Mouse (Mus musculus): ENCODE results near the gene F5. TPM values are rescaled to one million over a fixed set of nuclear protein-coding genes. Genes with fewer than 3 reads are reported as not detected.

F5 gene
- polyA plus RNA-seq, 1 experiment, result 0.35 TPM

DNA sequence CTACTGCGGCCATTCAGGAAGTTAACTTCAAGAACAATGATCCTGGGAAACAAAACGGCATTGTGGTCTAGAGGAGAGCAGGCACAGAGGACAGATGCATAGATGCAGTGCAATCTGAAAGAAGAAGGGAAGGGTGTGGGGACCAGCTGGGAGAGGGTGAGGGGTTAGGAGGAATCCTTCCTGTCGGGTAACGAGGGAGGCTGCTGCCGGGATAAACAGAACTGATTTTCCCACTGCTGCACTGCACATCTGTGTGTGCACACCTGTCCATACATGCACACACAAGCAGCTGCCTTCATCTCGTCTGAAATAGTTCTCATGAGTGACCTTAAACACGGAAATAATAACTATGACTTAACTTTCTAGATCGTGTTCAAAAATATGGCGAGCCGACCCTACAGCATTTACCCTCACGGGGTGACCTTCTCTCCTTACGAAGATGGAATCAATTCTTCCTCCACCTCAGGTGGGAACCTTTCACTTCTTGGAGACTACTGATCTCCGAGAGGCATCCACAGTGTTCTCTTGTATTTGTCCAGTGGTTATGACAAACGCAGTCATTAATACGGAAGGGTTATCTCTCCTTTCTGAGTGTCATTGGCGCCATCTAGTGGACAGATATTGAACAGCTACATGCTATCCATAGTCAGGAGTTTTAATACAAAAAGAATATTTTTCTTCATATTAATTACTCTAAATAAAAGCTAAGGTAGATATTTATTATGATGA is 32.7 kb downstream of the F5 start:
- TF ChIP-seq CTCF (IDR thresholded peaks at IDR 0.05; ENCODE audit: extremely low read depth, insufficient read depth, low read length) (peak; percentile 35; the same call in 1 of the 2 replicates), POLR2A (IDR thresholded peaks at IDR 0.05; ENCODE audit: extremely low read depth, insufficient read depth, low read length) (no peak)
- H3K4me1 ChIP-seq (ENCODE audit: control insufficient read depth, insufficient read depth, low read length), result no peaks in the 10 kb centered on the region; the same call in 1 of the 2 replicates
- H3K4me3 ChIP-seq (ENCODE audit: insufficient read depth, low read length), result peak overlapping the region; percentile 34
- no peak overlapping the region for H3K27ac ChIP-seq (ENCODE audit: insufficient read depth, low read length)

DNA sequence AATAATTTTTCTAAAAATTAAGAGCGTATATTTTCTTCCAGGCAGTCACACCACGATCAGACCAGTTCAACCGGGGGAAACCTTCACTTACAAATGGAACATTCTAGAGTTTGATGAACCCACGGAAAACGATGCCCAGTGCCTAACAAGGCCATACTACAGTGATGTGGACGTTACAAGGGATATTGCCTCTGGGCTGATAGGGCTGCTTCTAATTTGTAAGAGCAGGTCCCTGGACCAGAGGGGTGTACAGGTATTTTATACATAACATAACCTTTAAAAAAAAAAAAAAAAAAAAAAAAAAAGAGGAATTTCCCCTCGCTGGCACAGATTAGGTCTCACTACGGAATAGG is 33.2 kb downstream of the F5 start:
- TF ChIP-seq CTCF (IDR thresholded peaks at IDR 0.05; ENCODE audit: extremely low read depth, insufficient read depth, low read length) (no peak), POLR2A (IDR thresholded peaks at IDR 0.05; ENCODE audit: extremely low read depth, insufficient read depth, low read length) (no peak)
- Histone ChIP-seq H3K27ac (ENCODE audit: insufficient read depth, low read length) (no peak overlapping the region), H3K4me1 (ENCODE audit: control insufficient read depth, insufficient read depth, low read length) (no peaks in the 10 kb centered on the region; the same call in 1 of the 2 replicates), H3K4me3 (ENCODE audit: insufficient read depth, low read length) (no peak overlapping the region)

DNA sequence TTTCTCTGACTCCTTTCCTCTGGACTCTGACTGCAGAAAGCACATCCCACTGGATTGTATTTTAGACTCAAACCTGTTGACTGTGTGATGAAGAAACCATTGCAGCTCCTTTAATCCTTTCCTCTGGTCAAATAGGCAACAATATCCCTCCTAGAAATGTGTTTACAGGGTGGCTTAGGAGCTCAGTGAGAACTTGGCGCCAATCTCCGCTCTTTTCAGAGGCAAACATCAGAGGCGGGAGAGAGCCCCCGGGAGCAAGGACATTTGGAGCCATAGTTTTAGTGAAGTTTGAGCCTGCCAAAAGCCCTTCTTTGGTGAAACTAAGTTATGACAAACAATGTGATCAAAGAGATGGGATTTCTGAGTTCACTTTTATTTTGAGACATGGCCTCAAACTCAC is 33.7 kb downstream of the F5 start:
- no peak overlapping the region for H3K4me3 ChIP-seq (ENCODE audit: insufficient read depth, low read length)
- no peak overlapping the region for H3K27ac ChIP-seq (ENCODE audit: insufficient read depth, low read length)
- TF ChIP-seq CTCF (IDR thresholded peaks at IDR 0.05; ENCODE audit: extremely low read depth, insufficient read depth, low read length) (no peak), POLR2A (IDR thresholded peaks at IDR 0.05; ENCODE audit: extremely low read depth, insufficient read depth, low read length) (no peak)
- H3K4me1 ChIP-seq (ENCODE audit: control insufficient read depth, insufficient read depth, low read length), result no peaks in the 10 kb centered on the region; the same call in 1 of the 2 replicates

DNA sequence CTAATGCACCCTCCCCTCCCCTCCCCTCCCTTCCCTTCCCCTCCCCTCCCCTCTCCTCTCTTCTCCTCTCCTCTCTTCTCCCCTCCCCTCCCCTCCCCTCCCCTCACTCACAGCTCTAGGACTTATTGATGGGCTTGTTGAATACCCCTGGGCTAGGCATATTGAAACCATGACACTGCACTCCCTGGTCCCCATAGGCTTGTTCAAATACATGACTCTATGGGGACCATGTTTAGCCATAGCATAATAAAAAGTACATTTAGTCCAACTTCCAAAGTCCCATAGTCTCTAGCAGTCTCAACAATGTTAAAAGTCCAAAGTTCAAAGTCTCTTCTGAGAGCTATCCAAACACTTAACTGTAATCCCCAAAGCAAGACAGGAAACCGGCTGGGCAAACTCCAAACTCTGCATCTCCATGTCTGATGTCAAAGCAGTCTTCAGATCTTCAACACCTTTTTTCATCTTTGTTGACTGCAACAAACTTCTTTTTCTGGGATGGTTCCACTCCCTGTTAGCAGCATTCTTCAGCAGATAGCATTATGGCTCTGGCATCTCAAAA is 35.4 kb downstream of the F5 start:
- Histone ChIP-seq H3K4me3 (ENCODE audit: insufficient read depth, low read length) (no peak overlapping the region), H3K27ac (ENCODE audit: insufficient read depth, low read length) (no peak overlapping the region), H3K4me1 (ENCODE audit: control insufficient read depth, insufficient read depth, low read length) (no peaks in the 10 kb centered on the region; the same call in 1 of the 2 replicates)
- TF ChIP-seq CTCF (IDR thresholded peaks at IDR 0.05; ENCODE audit: extremely low read depth, insufficient read depth, low read length) (no peak), POLR2A (IDR thresholded peaks at IDR 0.05; ENCODE audit: extremely low read depth, insufficient read depth, low read length) (no peak)

DNA sequence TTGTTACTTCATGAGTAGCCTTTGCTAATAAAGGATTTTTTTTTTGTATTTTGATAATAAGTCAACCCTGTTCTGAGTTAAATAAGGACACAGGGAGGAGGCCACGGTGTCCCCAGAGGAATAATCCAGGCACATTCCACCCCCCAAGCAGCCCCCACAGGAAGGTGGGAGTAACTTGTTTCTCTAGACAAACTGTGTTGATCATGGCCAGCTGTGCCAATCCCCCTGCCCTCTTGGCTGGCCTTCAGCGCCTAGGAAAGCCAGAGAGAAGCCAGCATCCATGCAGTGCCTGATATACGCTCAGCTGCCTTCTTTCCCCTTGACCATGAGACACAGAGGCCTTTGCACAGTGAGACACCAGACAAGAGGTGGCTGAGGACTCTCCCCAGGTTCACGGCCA is 47.9 kb downstream of the F5 start:
- Histone ChIP-seq H3K27ac (ENCODE audit: insufficient read depth, low read length) (no peak overlapping the region), H3K4me3 (ENCODE audit: insufficient read depth, low read length) (no peak overlapping the region), H3K4me1 (ENCODE audit: control insufficient read depth, insufficient read depth, low read length) (no peaks in the 10 kb centered on the region)
- TF ChIP-seq POLR2A (IDR thresholded peaks at IDR 0.05; ENCODE audit: extremely low read depth, insufficient read depth, low read length), result no peak
- TF ChIP-seq CTCF (IDR thresholded peaks at IDR 0.05; ENCODE audit: extremely low read depth, insufficient read depth, low read length), result no peak

DNA sequence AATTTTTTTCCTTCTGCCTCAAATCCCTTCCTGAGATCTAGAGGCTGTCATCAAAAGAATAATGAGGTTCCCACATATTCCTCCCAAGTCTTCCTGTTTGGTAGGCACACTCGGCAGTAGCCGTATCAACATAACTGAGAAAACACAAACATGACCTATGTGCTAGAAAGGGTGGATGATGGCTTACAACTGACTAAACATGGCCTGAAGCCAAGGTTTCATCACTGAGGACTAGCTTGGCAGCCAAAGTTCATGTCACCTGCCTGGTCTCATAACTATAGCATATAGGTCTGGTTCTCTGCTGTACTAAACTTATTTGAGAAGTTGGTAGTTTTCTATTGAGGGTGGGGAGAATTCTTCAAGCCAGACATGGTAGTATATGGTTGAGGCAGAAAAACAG is 56.8 kb downstream of the F5 start:
- Histone ChIP-seq H3K4me1 (ENCODE audit: control insufficient read depth, insufficient read depth, low read length) (no peaks in the 10 kb centered on the region), H3K27ac (ENCODE audit: insufficient read depth, low read length) (no peak overlapping the region), H3K4me3 (ENCODE audit: insufficient read depth, low read length) (no peak overlapping the region)
- TF ChIP-seq POLR2A (IDR thresholded peaks at IDR 0.05; ENCODE audit: extremely low read depth, insufficient read depth, low read length), result no peak

DNA sequence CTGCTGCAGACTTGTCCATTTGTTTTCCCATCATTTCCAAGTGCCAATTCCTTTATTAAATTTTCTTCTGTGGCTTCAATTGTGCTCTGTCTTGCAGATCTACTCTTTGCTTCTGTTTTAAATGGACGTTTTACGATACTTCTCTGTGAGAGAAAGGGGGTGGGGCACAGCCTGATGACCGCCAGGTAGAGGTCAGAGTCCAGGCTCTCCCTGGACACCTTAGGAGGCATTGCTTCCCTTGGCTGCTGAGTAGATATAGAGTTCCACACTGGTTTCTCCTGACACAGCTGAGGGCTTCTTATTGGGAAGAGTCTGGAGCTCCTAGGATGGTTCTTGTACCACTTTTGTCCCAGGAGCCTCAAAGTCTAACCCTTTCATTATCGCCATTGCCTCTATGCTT is 59.3 kb downstream of the F5 start:
- Histone ChIP-seq H3K27ac (ENCODE audit: insufficient read depth, low read length) (no peak overlapping the region), H3K4me3 (ENCODE audit: insufficient read depth, low read length) (no peak overlapping the region), H3K4me1 (ENCODE audit: control insufficient read depth, insufficient read depth, low read length) (no peaks in the 10 kb centered on the region)
- TF ChIP-seq POLR2A (IDR thresholded peaks at IDR 0.05; ENCODE audit: extremely low read depth, insufficient read depth, low read length) (no peak), CTCF (IDR thresholded peaks at IDR 0.05; ENCODE audit: extremely low read depth, insufficient read depth, low read length) (no peak)

DNA sequence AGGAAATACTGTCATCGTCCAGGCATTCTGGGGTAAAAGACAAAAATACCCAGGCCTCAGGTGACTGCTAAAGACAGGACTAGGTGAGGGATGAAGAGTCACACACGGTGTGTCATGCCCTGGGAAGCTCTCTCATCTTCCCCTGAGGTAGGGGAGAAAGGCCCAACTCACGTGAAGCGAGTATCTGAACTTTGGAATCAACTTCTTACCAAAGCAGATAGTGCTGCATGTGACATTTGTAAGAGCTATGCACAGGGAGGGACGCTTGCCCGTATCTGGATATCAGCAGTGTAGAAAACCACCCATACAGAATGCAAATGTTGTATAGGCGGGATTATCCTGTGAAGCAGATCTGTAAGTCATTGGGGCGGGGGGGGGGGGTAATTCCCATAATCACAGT is 61.0 kb downstream of the F5 start:
- Histone ChIP-seq H3K4me1 (ENCODE audit: control insufficient read depth, insufficient read depth, low read length) (no peaks in the 10 kb centered on the region; the same call in 1 of the 2 replicates), H3K27ac (ENCODE audit: insufficient read depth, low read length) (no peak overlapping the region), H3K4me3 (ENCODE audit: insufficient read depth, low read length) (no peak overlapping the region)
- TF ChIP-seq CTCF (IDR thresholded peaks at IDR 0.05; ENCODE audit: extremely low read depth, insufficient read depth, low read length), result no peak
- no peak for TF ChIP-seq POLR2A (IDR thresholded peaks at IDR 0.05; ENCODE audit: extremely low read depth, insufficient read depth, low read length)

DNA sequence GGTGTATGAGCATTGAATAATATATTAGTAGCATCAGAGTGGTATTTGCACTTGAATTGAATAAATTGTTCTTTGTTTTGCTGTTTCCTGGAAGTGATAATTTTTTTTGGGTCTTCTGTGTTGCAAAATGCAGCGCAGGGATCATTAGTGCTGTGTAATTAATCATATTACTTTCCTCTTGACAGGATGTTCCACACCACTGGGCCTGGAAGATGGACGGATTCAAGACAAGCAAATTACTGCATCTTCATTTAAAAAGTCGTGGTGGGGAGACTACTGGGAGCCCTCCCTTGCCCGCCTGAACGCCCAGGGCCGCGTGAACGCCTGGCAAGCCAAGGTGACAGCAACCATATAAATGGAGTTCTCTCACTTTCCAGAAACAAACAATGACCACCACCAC is 62.6 kb downstream of the F5 start:
- TF ChIP-seq CTCF (IDR thresholded peaks at IDR 0.05; ENCODE audit: extremely low read depth, insufficient read depth, low read length) (no peak), POLR2A (IDR thresholded peaks at IDR 0.05; ENCODE audit: extremely low read depth, insufficient read depth, low read length) (no peak)
- Histone ChIP-seq H3K4me1 (ENCODE audit: control insufficient read depth, insufficient read depth, low read length) (peaks cover 1% of the 10 kb centered on the region; the same call in 1 of the 2 replicates), H3K27ac (ENCODE audit: insufficient read depth, low read length) (no peak overlapping the region), H3K4me3 (ENCODE audit: insufficient read depth, low read length) (no peak overlapping the region)

DNA sequence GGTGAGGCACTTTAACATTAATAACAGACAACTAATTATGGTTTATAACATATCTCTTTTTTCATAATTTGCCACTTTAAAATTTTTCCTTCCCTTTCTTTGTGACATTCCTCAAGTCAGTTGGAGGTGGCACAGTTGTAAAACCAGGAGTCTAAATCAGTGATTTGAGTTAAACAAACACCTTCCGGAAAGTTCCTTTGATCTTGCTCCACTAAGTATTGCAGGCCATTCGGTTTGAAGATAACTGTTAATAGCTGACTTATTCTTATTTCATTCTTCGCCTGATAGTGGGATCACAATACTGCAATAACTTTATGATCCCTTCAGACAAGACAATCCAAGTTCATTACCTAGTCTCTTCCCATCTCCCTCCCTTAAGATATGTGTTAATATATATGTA is 63.5 kb downstream of the F5 start:
- no peak for TF ChIP-seq POLR2A (IDR thresholded peaks at IDR 0.05; ENCODE audit: extremely low read depth, insufficient read depth, low read length)
- TF ChIP-seq CTCF (IDR thresholded peaks at IDR 0.05; ENCODE audit: extremely low read depth, insufficient read depth, low read length), result no peak
- no peak overlapping the region for H3K4me3 ChIP-seq (ENCODE audit: insufficient read depth, low read length)

More for the DNA sequence above, 63.5 kb downstream of the F5 start:
- Histone ChIP-seq H3K4me1 (ENCODE audit: control insufficient read depth, insufficient read depth, low read length) (peaks cover 1% of the 10 kb centered on the region; the same call in 1 of the 2 replicates), H3K27ac (ENCODE audit: insufficient read depth, low read length) (no peak overlapping the region)
